Mouse (Mus musculus) adrenal gland (tissue): Measurements from ENCODE around the gene Acvrl1.

Experiments used
- intact Hi-C: fragments of 180-260 bp; cut with DNase I; formaldehyde crosslinking; loops from one replicate; pipeline ENCODE4 v1.15.1; 2025

Gene Acvrl1

GRCm38 (mm10) chr15:101106011-101106410, 22.3 kb upstream of the Acvrl1 start:
- intact Hi-C loops, result no loop called here

- intact Hi-C loops, result no loop called here
These were observed 20.2 kb upstream of the Acvrl1 start for GRCm38 (mm10) chr15:101107906-101108671.

- intact Hi-C loops, result loop anchor here (5.0 kb wide), 1 partner anchor 41 kb away; no protein-coding TSS in a partner anchor
These were observed 15.1 kb upstream of the Acvrl1 start for GRCm38 (mm10) chr15:101113176-101113575.

GRCm38 (mm10) chr15:101113778-101114177, 14.5 kb upstream of the Acvrl1 start:
- intact Hi-C loops, result loop anchor here (5.0 kb wide), 1 partner anchor 41 kb away; no protein-coding TSS in a partner anchor

GRCm38 (mm10) chr15:101115511-101116110, 12.7 kb upstream of the Acvrl1 start, which contains the start of gene Ankrd33:
TSS of gene Ankrd33 (plus strand) at chr15:101115755.
- intact Hi-C loops, result loop anchor here (5.0 kb wide), 1 partner anchor 58 kb away; no protein-coding TSS in a partner anchor

- intact Hi-C loops, result loop anchor here (5.0 kb wide), 1 partner anchor 61 kb away; no protein-coding TSS in a partner anchor
These were observed 9.8 kb upstream of the Acvrl1 start for GRCm38 (mm10) chr15:101118399-101119125.

- intact Hi-C loops, result no loop called here
These were observed 6.7 kb upstream of the Acvrl1 start for GRCm38 (mm10) chr15:101121411-101122289.

GRCm38 (mm10) chr15:101122290-101122589, 6.1 kb upstream of the Acvrl1 start:
- intact Hi-C loops, result no loop called here

GRCm38 (mm10) chr15:101123202-101123601, 5.1 kb upstream of the Acvrl1 start:
- intact Hi-C loops, result no loop called here

- intact Hi-C loops, result no loop called here
These were observed 2.8 kb upstream of the Acvrl1 start for GRCm38 (mm10) chr15:101125561-101125960.

- intact Hi-C loops, result no loop called here
These were observed 1.3 kb upstream of the Acvrl1 start for GRCm38 (mm10) chr15:101126876-101127544.

GRCm38 (mm10) chr15:101129412-101129811, 1.1 kb downstream of the Acvrl1 start:
- intact Hi-C loops, result no loop called here

- intact Hi-C loops, result no loop called here
These were observed 3.2 kb downstream of the Acvrl1 start for GRCm38 (mm10) chr15:101131498-101131897.

GRCm38 (mm10) chr15:101132041-101132440, 3.7 kb downstream of the Acvrl1 start:
- intact Hi-C loops, result no loop called here

- intact Hi-C loops, result no loop called here
These were observed 4.4 kb downstream of the Acvrl1 start for GRCm38 (mm10) chr15:101132761-101133160.

GRCm38 (mm10) chr15:101133993-101134704, 5.8 kb downstream of the Acvrl1 start:
- intact Hi-C loops, result no loop called here

- intact Hi-C loops, result no loop called here
These were observed 7.1 kb downstream of the Acvrl1 start for GRCm38 (mm10) chr15:101135405-101135804.

GRCm38 (mm10) chr15:101137455-101137854, 9.1 kb downstream of the Acvrl1 start:
- intact Hi-C loops, result no loop called here

GRCm38 (mm10) chr15:101138675-101139074, 10.4 kb downstream of the Acvrl1 start:
- intact Hi-C loops, result no loop called here

- intact Hi-C loops, result no loop called here
These were observed 11.6 kb downstream of the Acvrl1 start for GRCm38 (mm10) chr15:101139885-101140284.
